Mouse (Mus musculus) heart, embryonic 16.5 days (tissue): ENCODE data around the gene Gfer. TPM values are rescaled to one million over a fixed set of nuclear protein-coding genes. Genes with fewer than 3 reads are reported as not detected.
"Not testable (repeated sequence)": the region's sequence is repeated elsewhere in the genome, so short reads cannot be mapped to it uniquely, and the experiment has no call there.

Experiments
- ATAC-seq: fragments of 200-750 bp; cut with Nextera tagmentation; replicated peaks from 2 replicates; pipeline ENCODE4 v1.8.0; 2017; ENCODE audit warnings: moderate number of reproducible peaks; ENCODE audit not compliant: insufficient read depth, low FRiP score; ENCODE audit errors: extremely low read depth
- H3K27ac ChIP-seq: fragments of 300-500 bp; sonication (generic); 2 replicates; pipeline ENCODE4 v1.5.1; 2014; ENCODE audit warnings: mild to moderate bottlenecking, low read length, control low read depth, moderate library complexity
- H3K27me3 ChIP-seq: fragments of 300-500 bp; sonication (generic); 2 replicates; pipeline ENCODE4 v1.6.1; 2014; ENCODE audit warnings: low read length, mixed read lengths; ENCODE audit not compliant: control insufficient read depth, insufficient read depth
- H3K36me3 ChIP-seq: fragments of 300-500 bp; sonication (generic); 2 replicates; pipeline ENCODE4 v1.6.1; 2014; ENCODE audit not compliant: control insufficient read depth, insufficient read depth
- H3K4me1 ChIP-seq: fragments of 300-500 bp; sonication (generic); 2 replicates; pipeline ENCODE4 v1.6.1; 2014; ENCODE audit warnings: low read length, mixed read lengths; ENCODE audit not compliant: control insufficient read depth, insufficient read depth
- H3K4me2 ChIP-seq: fragments of 300-500 bp; sonication (generic); 2 replicates; pipeline ENCODE4 v1.6.1; 2014; ENCODE audit warnings: low read depth, mild to moderate bottlenecking, control low read depth, low read length
- H3K4me3 ChIP-seq: fragments of 300-500 bp; sonication (generic); 2 replicates; pipeline ENCODE4 v1.5.1; 2014; ENCODE audit warnings: mild to moderate bottlenecking, control low read depth, low read length
- H3K9ac ChIP-seq: fragments of 300-500 bp; sonication (generic); 2 replicates; pipeline ENCODE4 v1.6.1; 2014; ENCODE audit warnings: low read length, control low read depth
- H3K9me3 ChIP-seq: fragments of 300-500 bp; sonication (generic); replicated peaks from 2 replicates; pipeline ENCODE4 v1.6.1; 2016; ENCODE audit warnings: low read length; ENCODE audit not compliant: control insufficient read depth
- WGBS: fragments of 180-500 bp; shearing (Covaris S2); extraction: QIAGEN DNeasy Blood & Tissue Kit; methylation state at CpG from one replicate; pipeline ENCODE4 v1.1.7; 2014; 5-methylcytosine and 5-hydroxymethylcytosine counted together
- polyA plus RNA-seq: library from polyadenylated mRNA; unstranded; fragments of >200 nt; fragmentation: Nextera tagmentation; extraction: Ambion mirVana; gene quantifications from 2 replicates; pipeline ENCODE4 v1.2.1, GENCODE M21; 2015

Gfer gene
- polyA plus RNA-seq, 1 experiment from 2014 or later: 29.7 TPM

DNA sequence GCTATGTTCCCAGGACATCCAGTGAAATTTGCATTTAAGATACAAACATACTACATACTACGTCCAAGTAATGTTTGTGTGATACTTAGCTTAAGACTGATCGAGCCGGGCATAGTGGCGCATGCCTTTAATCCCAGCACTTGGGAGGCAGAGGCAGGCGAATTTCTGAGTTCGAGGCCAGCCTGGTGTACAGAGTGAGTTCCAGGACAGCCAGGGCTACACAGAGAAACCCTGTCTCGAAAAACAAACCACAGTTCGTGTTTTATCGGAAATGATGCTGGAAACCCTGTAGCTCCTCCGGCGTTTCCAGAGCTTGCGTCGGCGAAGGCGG, 26.8 kb downstream of the Gfer start:
- not testable (repeated sequence) for H3K36me3 ChIP-seq, H3K27me3 ChIP-seq, H3K9me3 ChIP-seq, ATAC-seq
- Histone ChIP-seq H3K4me2 (peak overlapping the region; percentile 69), H3K4me1 (peaks cover 30% of the 10 kb centered on the region), H3K27ac (peak overlapping the region; percentile 63), H3K9ac (peak overlapping the region; percentile 97), H3K4me3 (peak overlapping the region; percentile 91)
- 5% methylated on average over 15 of the region's 15 CpGs for WGBS

GRCm38 (mm10) chr17:24667416-24667815, 28.5 kb downstream of the Gfer start:
- Histone ChIP-seq H3K4me3 (no peak overlapping the region), H3K36me3 (no peaks in the 10 kb centered on the region)
- WGBS: 18% methylated on average over 6 of the region's 6 CpGs

GRCm38 (mm10) chr17:24667011-24667410, 28.9 kb downstream of the Gfer start:
- H3K27me3 ChIP-seq, H3K9ac ChIP-seq, H3K4me3 ChIP-seq, H3K36me3 ChIP-seq, H3K27ac ChIP-seq, ATAC-seq, H3K9me3 ChIP-seq, H3K4me2 ChIP-seq: not testable (repeated sequence)
- WGBS: 56% methylated on average over 7 of the region's 7 CpGs
- peaks cover 23% of the 10 kb centered on the region for H3K4me1 ChIP-seq

More at GRCm38 (mm10) chr17:24667416-24667815, 28.5 kb downstream of the Gfer start:
- H3K27me3 ChIP-seq: no peaks in the 10 kb centered on the region
- H3K4me1 ChIP-seq: peaks cover 27% of the 10 kb centered on the region
- H3K4me2 ChIP-seq: no peak overlapping the region
- H3K9me3 ChIP-seq: no peaks in the 10 kb centered on the region
- no peak overlapping the region for H3K9ac ChIP-seq
- H3K27ac ChIP-seq: no peak overlapping the region
- ATAC-seq: no peak

DNA sequence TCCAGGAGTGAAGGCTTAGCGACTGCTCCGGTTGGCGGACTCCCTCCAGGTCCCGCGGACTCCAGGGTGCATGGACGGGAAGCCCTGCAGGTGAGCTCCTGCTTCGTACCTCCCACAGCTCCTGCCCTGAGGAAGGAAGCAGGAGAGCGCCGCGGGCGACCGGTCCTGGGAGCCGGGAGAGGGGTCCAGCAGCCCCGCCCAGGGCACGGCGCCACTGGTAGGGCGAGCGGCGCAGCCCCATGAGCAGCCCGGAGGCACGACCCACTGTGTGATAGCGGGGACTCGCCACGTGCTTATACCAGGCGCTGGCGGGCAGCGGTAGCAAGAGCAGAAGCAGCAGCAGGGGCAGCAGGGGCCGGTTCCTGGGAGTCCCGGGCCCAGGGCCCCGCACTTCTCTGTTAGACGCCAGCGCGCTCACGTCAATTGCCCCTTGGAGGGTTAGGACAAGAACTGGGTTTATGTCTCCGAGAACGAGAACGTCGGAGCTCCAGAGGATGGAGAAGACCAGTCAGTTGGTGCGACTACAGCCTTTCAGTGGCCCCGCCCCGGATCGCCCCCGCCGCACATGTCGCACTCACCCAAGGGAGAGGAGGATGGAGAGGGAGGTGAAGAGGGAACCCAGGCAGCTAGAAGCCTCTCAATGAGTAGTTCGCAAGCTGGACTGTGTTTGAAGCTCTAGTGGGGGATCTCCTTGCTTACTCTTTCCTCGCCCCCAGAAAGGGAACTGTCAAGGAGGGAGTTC, 37.8 kb downstream of the Gfer start, which contains the start of gene Npw:
TSS of gene Npw (minus strand) at position 441 of the 742 bp plus-strand sequence.
- ATAC-seq: peak; percentile 53; the same call in 1 of the 2 replicates

GRCm38 (mm10) chr17:24654969-24655368, 41.0 kb downstream of the Gfer start:
- no peak overlapping the region for H3K4me2 ChIP-seq
- H3K27ac ChIP-seq: no peak overlapping the region
- peaks cover 36% of the 10 kb centered on the region for H3K27me3 ChIP-seq
- H3K4me3 ChIP-seq: no peak overlapping the region
- no peaks in the 10 kb centered on the region for H3K9me3 ChIP-seq
- WGBS: 68% methylated on average over 4 of the region's 4 CpGs
- peaks cover 9% of the 10 kb centered on the region for H3K4me1 ChIP-seq
- no peak for ATAC-seq
- no peak overlapping the region for H3K9ac ChIP-seq
- H3K36me3 ChIP-seq: no peaks in the 10 kb centered on the region

More for the DNA sequence above, 37.8 kb downstream of the Gfer start, which contains the start of gene Npw:
- Histone ChIP-seq H3K4me3 (peak within 1 kb of the TSS; percentile 51), H3K4me1 (peaks cover 5% of the 10 kb centered on the region; the same call in 1 of the 2 replicates), H3K27ac (no peak within 1 kb of the TSS), H3K9me3 (no peaks in the 10 kb centered on the region), H3K27me3 (peaks cover 34% of the 10 kb centered on the region), H3K9ac (peak within 1 kb of the TSS; percentile 42), H3K4me2 (peak within 1 kb of the TSS; percentile 77), H3K36me3 (no peaks in the 10 kb centered on the region)
- 2% methylated on average over 47 of the region's 47 CpGs for WGBS

GRCm38 (mm10) chr17:24653967-24654710, 41.8 kb downstream of the Gfer start:
- no peaks in the 10 kb centered on the region for H3K9me3 ChIP-seq
- peak overlapping the region; percentile 42 for H3K4me3 ChIP-seq
- peak; percentile 35 for ATAC-seq
- peaks cover 12% of the 10 kb centered on the region for H3K4me1 ChIP-seq
- no peak overlapping the region for H3K27ac ChIP-seq
- peaks cover 31% of the 10 kb centered on the region for H3K27me3 ChIP-seq
- peak overlapping the region; percentile 12 for H3K9ac ChIP-seq
- H3K4me2 ChIP-seq: peak overlapping the region; percentile 63
- H3K36me3 ChIP-seq: no peaks in the 10 kb centered on the region
- 4% methylated on average over 19 of the region's 19 CpGs for WGBS

DNA sequence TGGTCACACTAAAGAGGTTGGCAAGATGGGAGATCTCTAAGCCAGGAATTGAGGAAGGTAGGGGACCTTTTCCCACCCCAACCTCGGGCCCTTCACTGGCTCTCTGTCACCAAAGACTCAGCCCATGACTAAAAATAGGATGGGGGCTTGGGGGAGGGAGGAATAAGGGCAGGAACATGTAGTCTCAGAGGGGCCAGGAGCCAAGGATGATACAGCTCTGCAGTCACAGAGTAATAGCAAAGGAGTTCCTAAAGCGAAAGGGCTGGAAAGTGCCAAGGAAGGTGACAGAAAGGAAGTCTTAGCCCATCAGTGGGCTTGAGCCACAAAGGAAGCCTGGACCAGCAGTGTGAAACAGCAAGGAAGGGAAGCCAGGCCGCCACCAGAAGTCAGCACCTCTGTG, 44.1 kb downstream of the Gfer start:
- no peak overlapping the region for H3K27ac ChIP-seq
- no peak overlapping the region for H3K9ac ChIP-seq
- no peaks in the 10 kb centered on the region for H3K36me3 ChIP-seq
- H3K4me3 ChIP-seq: no peak overlapping the region
- ATAC-seq: no peak
- H3K4me2 ChIP-seq: no peak overlapping the region
- 51% methylated on average over 3 of the region's 3 CpGs for WGBS
- peaks cover 9% of the 10 kb centered on the region for H3K27me3 ChIP-seq
- no peaks in the 10 kb centered on the region for H3K9me3 ChIP-seq
- H3K4me1 ChIP-seq: peaks cover 10% of the 10 kb centered on the region

- Histone ChIP-seq H3K4me1 (peaks cover 12% of the 10 kb centered on the region), H3K27me3 (0 out of 2 replicates have a peak, but pooled peaks cover 5% of the 10 kb centered on the region), H3K9me3 (no peaks in the 10 kb centered on the region), H3K4me2 (no peak overlapping the region), H3K4me3 (no peak overlapping the region), H3K27ac (no peak overlapping the region), H3K9ac (no peak overlapping the region), H3K36me3 (no peaks in the 10 kb centered on the region)
- WGBS: 75% methylated on average over 4 of the region's 4 CpGs
- no peak for ATAC-seq
Observed at GRCm38 (mm10) chr17:24650766-24651165, 45.2 kb downstream of the Gfer start.

DNA sequence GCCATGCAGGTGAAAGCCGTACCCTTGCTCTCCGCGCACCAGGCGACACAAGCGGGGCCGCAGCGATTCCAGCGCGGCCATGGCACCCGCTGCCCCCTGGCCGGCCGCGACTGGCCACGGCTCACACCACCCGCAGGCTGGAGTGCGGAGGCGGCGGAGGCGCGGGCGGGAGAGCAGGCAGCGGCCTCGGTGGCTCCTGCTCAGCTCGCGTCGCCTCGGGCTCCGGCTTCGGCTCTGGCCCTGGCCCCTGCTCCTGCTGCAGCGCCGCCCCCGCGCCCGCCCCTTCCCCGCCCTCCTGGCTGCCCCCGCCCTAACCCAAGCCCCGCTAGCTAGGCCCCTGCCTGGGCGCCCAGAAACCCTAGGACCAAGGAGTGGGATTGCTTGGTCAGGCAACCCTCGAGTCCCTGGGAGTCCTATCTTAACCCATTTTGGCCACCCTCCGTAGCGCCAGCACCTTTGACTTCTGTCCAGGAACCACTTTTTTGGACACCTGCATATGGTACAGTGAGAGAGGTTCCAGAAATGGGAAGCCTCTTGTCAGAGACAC, 45.8 kb downstream of the Gfer start, which contains the start of gene Slc9a3r2:
TSS of gene Slc9a3r2 (minus strand) at position 258 of the 547 bp plus-strand sequence.
- Histone ChIP-seq H3K27me3 (0 out of 2 replicates have a peak, but pooled peaks cover 5% of the 10 kb centered on the region), H3K4me1 (peaks cover 12% of the 10 kb centered on the region)
- peak; percentile 69 for ATAC-seq

More for the DNA sequence above, 45.8 kb downstream of the Gfer start, which contains the start of gene Slc9a3r2:
- H3K9ac ChIP-seq: peak within 1 kb of the TSS; percentile 90
- peak within 1 kb of the TSS; percentile 78 for H3K4me3 ChIP-seq
- WGBS: 3% methylated on average over 41 of the region's 41 CpGs
- peak within 1 kb of the TSS; percentile 98 for H3K4me2 ChIP-seq
- H3K27ac ChIP-seq: peak within 1 kb of the TSS; percentile 67
- H3K9me3 ChIP-seq: no peaks in the 10 kb centered on the region
- no peaks in the 10 kb centered on the region for H3K36me3 ChIP-seq
